Mouse (Mus musculus) cerebellum, postnatal 4 days (tissue): ENCODE measurements around the gene Tmem74b.

Experiments
- DNase-seq, 2 experiments: peaks; one replicate each; pipeline ENCODE4 v3.0.0; 2022; ENCODE audit warnings: low spot score in 2 of 2, mixed read lengths in 1 of 2

The Tmem74b gene

DNA sequence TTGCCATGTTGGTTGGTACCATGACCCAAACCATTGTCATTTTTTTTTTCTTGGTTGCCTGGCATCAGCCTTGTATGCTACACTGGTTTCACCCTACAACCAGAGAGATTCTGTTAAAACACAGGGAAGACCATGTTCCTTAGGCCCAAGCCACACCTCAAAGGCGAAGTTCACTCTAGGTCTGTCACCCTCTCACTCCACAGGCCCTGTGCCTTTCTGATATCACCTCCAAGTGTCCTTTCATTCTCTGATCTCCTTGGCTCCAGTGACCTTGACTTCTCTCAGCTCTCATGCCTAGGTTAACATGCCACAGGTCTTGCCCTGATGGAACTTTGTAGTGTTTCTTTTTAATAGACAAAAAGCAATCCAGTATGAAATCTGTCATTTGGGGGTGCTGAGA, 40.3 kb downstream of the Tmem74b start:
- no peak for DNase-seq

DNA sequence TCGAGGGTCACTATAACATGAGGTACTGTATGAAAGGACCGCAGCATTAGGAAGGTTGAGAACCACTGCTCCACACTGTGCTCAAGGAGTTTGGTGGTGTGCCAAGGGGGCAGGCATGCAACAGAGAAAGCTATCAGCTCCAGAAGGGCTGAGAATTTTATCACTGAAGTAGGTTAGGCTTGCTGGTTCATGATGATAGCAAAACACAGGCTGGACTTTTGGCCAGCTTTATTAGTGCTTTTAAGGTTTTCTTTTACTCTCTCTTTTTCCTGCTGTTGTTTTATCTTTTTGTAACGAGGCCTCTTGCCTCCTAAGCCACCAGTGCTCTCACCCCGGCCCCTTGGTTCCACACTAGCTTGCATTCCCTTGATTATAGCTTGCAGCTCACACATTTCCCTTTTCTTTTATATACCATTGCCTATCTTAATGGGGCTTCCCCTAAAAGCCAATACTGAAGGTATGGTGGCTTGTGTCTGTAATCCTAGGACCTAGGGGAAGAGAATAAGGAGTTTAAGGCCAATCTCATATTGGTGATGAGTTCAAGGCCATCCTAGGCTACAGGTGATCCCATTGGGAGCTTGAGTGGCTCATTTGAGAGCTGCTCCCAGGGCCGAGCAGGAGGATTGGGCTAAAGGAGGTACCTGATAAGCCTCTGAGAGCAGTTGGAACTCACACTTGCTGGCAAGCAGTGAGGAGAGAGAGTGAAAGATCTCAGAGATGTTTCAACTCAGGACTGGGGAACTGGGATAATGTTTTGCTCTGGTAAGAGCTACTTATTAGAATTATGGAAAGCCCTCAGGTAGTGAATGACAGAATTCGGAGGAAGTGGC, 41.3 kb downstream of the Tmem74b start:
- DNase-seq = no peak

DNA sequence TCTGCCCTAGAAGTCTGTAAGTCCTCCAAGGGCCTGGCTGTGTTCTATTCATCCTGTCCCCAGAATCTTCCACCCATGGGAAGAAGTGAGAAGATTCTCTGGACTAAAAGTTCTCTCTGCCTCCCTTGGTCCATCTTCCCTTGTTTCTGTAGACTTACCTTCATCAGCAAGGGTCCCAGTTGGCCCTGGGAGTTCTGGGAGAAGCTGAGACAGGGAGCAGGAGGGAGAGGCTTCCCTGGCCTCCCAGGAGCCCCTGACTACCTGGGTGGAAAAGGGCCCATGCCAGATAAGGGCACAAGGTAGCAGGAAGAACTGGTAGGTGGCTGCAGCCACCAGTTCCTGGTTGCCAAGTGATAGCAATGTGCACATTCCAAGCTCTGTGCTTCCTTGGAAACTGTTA, 42.0 kb downstream of the Tmem74b start, which contains the start of gene Psmf1:
Psmf1 (minus strand) TSS at position 342 of the 400 bp plus-strand sequence.
- no peak for DNase-seq

DNA sequence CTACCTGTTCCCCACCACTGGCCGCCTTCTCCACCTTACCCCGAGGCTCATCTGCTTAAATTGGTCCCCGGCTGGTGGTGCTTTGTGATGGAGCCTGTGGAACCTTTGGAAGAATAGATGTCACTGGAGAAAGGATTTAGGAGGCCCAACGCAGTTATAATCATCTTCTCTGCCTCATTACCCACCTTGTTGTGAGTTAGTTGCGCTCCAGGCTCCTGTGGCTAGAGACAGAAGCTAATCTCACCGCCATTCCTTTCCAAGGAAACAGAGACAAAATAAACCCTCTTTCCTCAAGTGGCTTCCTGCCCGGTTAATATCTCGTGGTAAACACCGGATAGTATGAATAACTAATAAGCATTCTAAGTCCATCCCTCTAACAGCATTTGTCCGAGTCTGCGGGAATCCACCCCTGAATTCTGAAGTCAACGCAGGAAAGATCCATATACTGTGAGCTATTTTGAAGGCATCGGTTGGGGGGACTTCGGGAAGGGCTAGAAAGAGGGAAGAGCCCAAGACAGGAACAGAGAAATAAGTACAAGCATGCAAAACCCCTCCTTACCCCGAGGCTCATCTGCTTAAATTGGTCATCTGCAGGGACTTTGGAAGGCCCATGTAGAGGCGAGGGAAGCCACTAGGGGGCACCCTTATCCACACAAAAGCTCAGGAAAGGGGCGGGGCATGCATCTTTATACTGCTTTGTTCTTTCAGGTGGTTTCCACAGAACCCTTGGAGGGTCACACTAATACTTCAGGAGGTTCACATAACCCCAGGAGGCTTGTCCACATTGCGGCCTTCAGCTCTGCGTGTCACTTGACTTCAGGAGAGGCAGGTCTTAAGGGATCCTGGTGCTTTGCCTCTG, 46.3 kb downstream of the Tmem74b start:
- peak; percentile 69 to 77 for DNase-seq

DNA sequence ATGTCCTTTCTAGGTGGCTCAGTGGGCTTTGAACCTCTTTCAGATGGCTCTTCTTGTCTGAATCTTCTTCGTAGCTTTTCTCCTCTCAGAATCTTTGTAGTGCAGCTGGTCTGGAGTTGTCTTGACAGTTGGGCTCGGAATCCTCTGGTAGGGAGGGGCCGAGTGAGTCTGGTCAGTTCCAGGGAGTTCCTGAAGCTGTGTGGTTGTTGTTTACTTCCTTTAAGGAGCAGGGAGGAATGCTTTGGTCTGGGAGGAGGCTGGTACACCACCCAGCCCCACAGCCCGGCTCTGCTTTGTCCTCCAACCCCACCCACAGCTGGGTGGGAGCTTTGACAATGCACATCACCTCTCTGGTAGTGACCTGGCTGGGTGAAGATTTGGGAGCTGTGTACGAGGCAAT, 49.5 kb downstream of the Tmem74b start:
- DNase-seq = no peak

DNA sequence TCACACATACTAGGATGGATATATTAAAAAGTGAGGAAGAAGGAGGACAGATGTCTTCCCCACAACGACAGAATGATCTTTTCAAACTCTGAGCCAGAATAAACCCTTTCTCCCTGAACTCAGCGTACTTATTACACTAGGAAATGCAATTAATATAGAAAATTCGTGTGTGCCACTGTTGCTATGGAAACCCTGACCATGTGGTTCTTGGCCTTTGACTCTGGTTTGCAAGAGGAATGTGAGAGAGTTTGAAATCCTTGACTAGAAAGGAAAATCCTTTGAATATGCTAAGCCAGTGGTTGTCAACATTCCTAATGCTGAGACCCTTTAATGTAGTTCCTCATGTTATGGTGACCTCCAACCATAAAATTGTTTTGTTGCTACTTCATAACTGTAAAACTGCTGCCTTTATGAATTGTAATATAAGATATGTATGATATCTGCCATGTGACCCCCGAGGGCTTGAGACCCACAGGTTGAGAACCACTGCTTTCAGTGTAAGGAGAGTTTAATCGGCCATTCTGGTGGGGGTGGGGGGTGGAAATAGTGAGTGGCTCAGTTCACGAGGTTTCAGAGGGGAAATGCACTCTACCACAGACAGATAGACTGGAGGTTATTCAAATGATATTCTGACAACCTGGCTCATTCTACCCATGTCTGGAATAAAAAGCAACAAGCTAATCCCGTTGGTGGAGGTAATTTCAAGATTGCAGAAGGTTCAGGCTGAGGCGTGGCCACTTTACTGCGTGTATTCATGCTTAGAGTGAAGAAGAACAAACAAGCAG, 54.7 kb downstream of the Tmem74b start:
- DNase-seq = no peak

DNA sequence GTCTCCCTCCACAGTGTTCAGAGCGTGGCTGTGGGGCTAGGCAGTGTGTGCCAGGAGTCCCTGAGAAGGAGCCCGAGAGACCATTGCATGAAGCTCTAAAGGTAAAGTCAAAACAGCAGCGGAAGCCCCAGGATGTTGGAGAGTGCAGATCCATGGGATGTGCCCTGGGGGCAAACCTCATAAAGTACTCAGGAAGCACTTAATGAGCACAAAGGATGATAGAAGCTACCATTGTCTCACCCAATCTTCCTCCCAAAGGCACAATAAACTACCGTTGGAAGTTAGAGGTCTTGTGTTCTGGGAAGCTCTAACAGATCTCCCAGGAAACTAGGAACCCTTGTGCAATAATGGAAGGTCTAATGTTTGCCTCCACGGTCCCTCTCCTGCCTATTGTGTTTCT, 55.6 kb downstream of the Tmem74b start:
- no peak for DNase-seq

DNA sequence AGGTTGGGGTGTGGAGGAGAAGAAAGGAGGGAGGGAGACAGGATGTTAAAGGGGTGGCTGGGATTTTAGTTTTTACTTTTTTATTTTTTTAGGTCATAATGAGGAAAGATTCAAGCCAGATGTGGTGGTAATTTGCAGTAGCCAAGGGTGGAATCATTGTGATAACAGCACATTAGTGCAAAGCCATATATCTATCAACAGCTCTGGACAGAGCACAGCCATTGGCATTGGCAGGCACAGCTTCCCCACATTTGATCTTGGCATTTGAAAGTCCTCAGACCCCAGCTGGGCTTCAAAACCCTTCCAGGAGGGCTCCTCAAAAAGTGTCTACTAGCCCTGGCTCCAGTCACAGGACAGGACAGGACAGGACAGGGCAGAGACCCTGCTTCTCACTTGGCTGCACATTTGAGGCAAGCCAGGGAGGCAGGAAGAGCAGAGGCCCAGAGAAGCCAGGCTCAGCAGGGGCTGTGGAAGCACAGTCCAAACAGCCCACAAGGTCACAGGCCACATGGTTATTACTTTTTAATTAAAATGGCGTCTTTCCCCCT, 57.1 kb downstream of the Tmem74b start:
- no peak for DNase-seq
